Mouse (Mus musculus) yolk sac, embryonic 10.5 days (tissue): Measurements from ENCODE around the gene Gm10639.
A peak's percentile ranks its signal among the peaks of the same experiment; 100 is the strongest.
"Not testable (repeated sequence)": the region's sequence is repeated elsewhere in the genome, so short reads cannot be mapped to it uniquely, and the experiment has no call there.

Experiments used
- DNase-seq: peaks from one replicate; pipeline ENCODE4 v3.0.0-alpha.2; 2017; ENCODE audit warnings: low spot score

Gene Gm10639

DNA sequence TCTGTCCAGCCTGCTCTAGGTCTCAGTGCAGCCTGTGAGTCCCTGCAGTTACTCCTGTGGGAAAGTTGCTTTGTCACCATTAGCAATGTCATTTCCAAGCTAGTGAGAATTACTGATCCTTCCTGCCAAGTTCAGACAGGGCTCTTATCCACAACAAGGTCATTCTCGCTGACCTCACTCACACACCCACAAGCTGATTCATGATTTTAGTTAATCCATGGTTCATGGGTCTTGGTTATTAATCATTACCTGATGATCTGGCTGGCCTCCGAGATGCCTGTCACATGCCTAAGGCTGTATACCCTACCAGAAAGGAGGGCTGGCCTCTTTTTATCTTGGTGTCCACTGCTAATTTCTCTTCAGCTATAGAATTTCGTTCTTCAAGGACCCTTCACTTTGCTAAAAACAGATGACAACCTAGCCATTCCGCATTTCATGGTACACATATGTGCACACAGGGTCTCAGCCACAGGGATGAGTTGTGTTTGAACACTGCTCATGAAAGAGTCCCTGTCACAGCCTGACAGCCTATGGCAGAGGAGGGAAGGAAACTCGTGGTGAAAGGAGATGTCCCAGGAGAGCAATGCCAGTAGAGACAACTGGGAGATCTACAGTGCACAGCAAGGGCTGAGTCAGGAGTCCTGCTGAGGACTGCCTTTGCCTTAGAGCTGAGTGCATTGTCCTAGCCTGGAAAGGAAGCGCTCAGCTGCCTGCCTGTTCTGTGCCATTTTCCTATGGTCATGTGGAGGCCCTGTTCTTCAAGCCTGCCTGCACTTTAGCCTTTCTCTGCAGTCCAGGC lies 58.7 kb downstream of the Gm10639 start:
- DNase-seq: peak; percentile 26

DNA sequence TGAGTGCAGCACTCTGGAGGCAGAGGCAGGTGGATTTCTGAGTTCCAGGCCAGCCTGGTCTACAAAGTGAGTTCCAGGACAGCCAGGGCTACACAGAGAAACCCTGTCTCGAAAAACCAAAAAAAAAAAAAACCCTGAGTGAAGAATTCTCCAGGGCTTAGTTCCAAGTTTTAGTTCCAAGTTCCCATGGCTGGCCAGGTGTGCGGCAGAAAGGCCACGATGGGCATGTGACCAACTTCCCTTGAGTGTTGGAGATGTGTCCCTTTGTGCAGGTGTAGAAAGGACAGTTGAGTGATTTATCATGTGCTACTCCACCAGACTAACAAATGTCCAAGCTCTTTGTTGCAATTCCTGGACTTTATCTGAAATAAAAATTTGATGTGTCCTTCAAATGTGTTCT lies 59.4 kb downstream of the Gm10639 start:
- DNase-seq: not testable (repeated sequence)

DNA sequence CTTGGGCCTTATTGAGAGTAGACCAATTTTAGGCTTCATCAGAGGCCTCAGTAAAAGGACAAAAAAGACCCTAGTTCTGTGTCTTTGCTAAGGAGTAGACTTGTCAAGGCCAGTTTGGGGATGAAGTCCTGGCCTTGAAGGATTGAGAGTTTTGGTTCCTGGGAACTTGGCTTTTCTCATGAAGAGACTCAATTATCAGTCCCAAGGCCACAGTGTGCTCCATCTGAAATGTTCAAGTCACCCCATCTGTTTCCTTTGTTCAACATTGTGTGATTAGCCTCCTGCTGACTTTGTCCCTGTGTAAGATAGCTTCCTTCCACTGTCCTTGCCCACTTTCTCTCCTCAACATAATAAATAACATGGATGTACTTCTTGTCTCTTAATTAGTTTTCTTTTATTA lies 60.3 kb downstream of the Gm10639 start:
- DNase-seq: not testable (repeated sequence)

DNA sequence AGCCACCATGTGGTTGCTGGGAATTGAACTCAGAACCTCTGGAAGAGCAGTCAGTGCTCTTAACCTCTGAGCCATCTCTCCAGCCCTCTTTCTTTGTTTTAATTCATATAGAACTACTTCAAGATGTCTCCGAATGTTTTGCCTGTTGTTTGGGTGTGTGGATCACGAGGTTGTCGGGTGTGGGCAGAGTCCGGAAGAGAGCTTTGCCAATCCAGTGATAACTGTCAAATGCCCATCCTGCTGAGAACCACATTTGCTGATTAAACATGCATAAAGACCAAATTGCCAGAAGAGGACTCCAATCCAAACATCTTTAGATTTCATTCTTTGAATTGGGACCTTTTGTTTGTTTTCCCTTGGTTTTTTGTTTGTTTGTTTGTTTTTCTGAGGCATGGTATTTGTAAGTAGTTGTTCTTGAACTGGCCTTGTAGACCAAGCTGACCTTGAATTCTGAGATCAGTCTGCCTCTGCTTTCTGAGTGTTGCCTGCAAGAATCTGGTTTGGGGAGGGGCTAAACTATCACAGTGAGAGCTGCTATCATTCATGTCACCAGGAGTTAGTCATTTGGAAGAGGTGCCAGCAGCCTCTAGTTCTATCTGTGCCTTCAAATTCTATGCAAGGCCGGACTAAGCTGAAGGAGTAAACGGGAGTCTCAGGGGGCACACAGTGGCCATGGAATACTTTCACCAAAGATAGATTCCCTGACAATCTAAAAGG lies 61.9 kb downstream of the Gm10639 start:
- no peak for DNase-seq
